Mouse (Mus musculus) ovary, postnatal 10 days (tissue): Measurements from ENCODE around the gene C2cd4c.

Source experiments
- DNase-seq: peaks from one replicate; pipeline ENCODE4 v3.0.0; 2022; ENCODE audit warnings: low spot score

The C2cd4c gene

GRCm38 (mm10) chr10:79613578-79614304 is at the start of gene C2cd4c:
C2cd4c (minus strand) TSS chr10:79614025.
- DNase-seq: no peak

DNA sequence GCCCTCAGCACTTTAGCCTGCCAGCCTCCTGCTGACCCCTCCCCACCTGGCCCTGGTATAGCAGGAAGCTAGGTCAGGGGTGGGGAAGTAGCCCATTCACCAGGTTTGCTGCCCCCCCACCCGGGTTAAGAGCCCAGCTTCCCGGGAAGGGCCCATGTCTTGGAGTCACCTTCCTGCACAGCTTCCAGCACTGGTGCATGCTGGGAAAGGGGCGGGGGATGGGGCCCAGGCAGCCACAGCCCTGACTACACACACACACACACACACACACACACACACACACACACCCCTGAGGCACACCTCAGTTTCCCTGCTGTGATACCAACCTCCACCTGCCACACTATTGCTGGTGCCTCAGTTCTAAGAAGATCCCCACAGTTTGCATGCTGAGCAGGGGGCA is 48.0 kb upstream of the C2cd4c start:
- no peak for DNase-seq

GRCm38 (mm10) chr10:79660298-79660697 is 46.5 kb upstream of the C2cd4c start:
- no peak for DNase-seq

DNA sequence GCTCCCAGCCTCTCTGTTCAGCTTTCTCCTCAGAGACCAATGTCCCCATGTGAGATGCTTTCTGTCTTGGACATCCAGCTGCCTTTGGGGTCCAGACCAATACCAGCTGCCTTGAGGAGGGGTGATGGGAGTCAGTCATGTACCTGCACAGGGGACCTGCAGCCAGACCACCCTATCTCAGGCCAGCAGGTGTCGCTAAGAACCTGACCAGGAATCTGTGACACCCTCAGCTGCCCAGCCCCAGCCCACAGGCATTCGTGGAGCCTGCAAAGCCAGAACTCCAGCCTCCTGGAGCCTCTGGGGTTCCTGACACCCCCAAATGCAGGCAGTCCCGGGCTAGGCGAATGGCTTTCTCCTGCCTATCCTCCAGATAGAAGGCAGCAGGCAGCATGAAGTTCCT is 45.0 kb upstream of the C2cd4c start:
- no peak for DNase-seq

GRCm38 (mm10) chr10:79654946-79655395 is 41.1 kb upstream of the C2cd4c start:
- no peak for DNase-seq

DNA sequence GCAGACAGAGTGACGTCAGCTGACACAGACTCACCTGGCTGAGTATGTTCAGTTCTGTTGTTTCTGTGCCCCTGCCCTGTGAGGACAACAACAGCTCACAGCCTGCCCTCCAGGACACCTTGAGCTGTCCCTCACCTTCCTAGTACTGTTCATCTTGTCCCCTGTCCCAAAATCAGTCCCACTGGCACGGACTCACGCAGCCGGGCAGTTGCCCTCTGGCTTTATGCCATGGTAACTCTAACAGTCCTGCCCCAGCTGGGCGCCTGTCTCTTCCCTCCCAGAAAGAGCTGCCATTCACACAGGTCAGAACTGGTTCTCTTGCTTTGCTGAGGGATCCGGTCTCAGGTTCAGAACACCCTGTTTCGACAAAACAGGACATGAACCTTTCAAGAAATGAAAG is 39.0 kb upstream of the C2cd4c start:
- DNase-seq: no peak

DNA sequence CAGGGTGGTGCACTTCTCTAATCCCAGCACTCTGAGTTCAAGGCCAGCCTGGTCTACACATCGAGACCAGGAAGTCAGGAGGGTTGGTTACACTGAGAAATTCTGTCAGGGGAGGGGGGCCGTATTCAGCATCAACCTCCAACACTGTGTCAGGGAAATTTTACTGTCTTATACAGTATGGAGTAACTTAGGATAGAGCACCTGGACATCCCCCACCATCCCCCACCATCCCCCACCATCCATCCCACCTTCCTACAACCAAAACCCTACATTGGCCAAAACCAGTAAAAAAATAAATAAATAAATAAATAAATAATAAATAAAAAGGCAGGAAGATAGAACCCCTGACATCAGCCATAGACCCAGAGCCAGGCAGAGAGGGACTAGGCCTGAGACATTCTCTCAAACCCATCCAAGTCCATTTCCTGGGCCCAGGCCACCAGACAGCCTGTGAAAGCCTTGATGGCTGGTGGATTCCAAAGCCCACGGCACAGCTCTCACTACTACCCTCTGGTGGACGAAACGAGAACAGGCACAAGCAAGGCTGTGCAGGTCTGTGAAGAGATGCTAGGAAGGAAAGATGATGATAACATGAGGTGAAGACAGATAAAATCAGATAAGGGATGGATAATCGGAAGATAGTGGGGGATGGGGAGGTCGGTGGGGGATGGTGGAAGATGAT is 35.4 kb upstream of the C2cd4c start:
- DNase-seq: peak; percentile 42

DNA sequence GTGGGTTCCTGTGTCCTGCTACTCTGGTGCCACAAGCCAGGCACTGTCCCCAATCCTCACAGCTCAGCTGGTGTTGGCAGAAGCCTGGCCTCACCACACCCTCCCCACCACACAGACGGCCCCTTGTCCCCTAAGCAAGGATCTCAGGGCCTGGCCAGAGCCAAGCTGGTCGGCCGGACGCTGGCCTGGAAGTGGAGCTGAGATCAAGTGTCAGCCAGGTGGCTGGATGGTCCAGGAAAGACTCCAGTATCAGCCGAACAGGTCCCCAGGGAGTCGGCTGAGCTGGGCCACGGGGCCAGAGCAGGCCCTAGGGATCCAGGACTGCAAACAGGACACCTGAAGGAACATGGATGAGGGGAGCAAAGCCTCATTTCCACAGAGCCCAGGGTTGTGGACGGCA is 31.9 kb upstream of the C2cd4c start, which contains the start of gene Odf3l2:
Odf3l2 (minus strand) TSS at position 28 of the 400 bp plus-strand sequence.
- DNase-seq: no peak

DNA sequence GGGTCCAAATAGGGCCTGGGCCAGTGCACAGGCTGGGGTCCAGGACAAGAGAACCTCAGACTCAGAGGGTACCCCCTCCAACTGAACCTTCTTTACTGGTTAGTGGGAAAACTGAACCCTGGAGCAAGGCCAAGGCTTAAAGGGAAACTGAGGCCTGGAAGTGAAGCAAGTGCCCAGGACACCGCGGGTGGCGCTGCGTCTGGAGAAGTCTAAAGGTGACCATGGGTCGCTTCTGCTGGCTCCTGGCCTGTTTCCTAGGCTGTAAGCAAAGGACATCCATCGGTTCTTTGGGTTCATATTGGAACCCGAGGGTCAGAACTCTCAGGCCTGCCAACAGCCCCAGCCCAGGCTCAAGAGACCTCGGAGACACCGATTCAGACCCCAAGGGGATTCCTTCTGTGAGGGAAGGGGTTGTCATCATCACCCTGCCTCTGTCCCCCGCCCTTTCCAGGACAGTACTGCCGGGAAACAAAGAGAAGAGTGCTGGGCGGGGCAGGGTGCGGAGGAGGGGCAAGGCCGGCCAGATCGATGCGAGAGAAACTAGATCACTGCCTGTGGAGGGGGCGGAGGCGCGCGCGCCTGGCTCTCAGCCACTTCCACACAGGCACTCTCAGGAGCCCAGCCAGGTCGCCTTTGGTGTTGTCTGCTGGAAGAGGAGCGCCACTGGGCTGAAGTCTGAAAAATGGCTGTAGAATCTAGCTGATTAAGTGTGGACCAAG is 24.8 kb upstream of the C2cd4c start:
- peak; percentile 26 for DNase-seq

GRCm38 (mm10) chr10:79637128-79638110 is 23.6 kb upstream of the C2cd4c start, which contains the start of gene Shc2:
Shc2 (minus strand) TSS chr10:79637918.
- peak; percentile 38 for DNase-seq

DNA sequence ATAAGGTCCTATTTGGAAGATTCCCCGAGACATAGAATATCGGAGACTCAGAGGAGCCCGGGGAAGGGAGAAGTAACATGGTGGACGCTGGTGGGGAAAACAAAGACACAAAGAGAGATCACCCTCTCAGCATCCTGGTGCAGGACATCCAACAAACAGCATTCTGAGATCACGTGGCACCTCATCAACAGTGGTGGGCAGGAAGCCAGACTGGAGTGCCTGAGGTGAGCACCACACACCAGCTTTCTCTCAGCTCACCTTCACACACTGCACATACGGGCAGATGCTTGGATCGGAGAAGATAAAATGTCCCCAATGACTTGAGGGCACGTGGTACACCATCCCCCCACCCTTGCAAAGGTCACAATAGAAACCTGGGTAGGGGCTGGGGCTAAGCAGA is 22.5 kb upstream of the C2cd4c start:
- no peak for DNase-seq

GRCm38 (mm10) chr10:79633006-79633777 is 19.4 kb upstream of the C2cd4c start:
- DNase-seq: no peak

- DNase-seq: no peak
These were observed 17.6 kb upstream of the C2cd4c start for GRCm38 (mm10) chr10:79631432-79631831.

DNA sequence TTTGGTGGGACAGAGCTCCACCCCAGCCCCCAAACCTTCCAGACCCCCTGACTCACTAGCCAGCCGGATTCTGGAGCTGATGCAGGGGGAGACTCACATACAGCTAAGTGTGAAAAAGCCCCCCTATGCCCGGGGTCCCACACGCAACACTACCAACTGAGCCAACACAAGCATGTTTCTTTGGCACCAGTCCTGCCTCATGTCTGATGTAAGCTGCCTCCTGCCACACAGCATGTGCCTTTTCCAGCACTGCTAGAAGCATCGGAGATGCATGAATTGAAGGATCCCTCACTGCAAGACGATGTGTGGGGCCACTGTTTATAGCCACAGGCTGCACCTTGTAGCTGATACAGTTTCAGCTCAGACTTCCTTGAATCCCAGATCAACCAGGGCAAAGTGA is 14.6 kb upstream of the C2cd4c start:
- DNase-seq: no peak

GRCm38 (mm10) chr10:79626156-79626555 is 12.3 kb upstream of the C2cd4c start:
- DNase-seq: no peak

- no peak for DNase-seq
These were observed 11.6 kb upstream of the C2cd4c start for GRCm38 (mm10) chr10:79625398-79625797.

- no peak for DNase-seq
These were observed 10.1 kb upstream of the C2cd4c start for GRCm38 (mm10) chr10:79623950-79624349.

DNA sequence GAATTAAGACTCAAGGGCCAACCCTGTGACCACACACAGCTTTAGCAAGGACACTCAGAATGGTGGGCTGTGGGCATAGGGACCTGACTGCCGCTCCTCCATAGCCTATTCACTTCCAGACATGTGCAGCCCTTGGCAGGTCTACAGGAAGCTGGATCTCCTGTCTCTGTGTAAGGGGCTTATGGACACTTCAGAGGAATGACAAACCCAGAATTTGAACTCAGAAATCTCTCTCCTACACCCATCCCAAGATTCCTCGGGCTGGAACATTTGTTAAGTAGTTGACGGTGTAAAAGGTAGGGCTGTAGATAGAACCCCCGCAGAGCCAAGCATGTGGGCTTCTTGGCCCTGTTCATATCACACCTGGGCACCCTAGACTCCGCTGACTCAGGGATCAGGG is 2.6 kb upstream of the C2cd4c start:
- DNase-seq: no peak

DNA sequence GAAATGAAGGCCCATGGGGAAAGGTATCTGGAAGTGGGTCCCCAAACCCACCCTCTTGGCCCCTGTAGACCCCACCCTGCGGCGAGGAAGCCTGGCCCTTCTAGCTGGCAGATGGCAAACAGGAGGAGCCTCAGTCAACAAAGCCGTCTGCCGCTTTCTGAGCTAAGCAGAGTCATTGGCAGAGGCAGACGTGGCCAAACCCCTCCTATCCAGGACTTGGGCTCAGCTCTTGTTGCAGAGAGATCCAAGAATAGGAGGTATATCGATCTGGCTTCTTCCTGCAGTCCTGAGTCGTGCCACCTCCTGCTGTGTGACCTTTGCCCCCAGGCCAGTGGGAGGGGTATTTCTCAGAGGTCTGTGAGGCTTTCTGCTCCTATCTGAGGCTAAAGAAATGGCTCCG is 2.0 kb upstream of the C2cd4c start:
- DNase-seq: no peak

DNA sequence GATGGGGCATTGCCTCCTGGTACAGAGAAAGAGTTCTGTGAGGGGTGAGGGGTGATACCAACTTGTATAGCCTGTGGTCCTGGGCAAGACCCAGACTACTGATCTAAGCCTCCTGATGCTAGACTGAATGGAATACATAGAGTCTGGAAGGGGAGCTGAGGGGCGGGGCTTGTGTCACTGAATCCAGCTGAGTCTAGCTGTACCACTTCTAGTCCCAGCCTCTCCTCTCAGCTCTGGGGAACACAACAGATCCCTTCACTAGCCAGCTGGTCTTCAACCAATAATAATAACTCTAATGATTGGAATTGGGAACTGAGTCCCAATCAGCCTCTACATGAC is 449 bp upstream of the C2cd4c start:
- no peak for DNase-seq
